Mouse (Mus musculus): ENCODE results near the gene Irs1. TPM values are rescaled to one million over a fixed set of nuclear protein-coding genes. Genes with fewer than 3 reads are reported as not detected.

Gene Irs1
- polyA plus RNA-seq, 2 experiments from 2014 or later, result not detected

DNA sequence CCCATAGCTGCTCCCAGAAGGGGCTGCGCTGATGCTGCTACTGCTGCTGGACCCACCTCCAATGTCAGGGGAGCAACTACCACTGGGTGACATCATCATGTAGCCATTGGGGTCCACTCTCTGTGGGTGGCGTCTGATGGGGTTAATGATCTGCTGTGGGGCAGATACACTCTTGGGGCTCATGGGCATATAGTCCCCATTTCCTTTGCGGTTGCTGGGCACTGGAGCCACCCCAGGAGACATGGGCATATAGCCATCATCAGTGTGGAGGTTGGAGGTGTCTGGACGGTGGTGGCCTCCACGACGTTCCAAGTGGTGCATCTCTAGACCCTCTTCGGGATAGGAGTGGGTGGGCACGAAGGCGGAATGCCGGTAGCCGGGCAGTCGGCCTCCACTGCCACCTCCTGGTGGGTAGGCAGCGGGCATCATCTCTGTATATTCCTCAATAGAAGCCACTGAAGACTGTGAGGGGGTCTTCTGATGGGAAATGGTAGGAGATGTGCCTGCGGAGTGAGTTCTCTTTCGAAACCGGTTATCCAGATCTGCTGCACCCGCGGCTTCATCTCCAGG is 2.7 kb downstream of the Irs1 start:
- ATAC-seq, result no peak

DNA sequence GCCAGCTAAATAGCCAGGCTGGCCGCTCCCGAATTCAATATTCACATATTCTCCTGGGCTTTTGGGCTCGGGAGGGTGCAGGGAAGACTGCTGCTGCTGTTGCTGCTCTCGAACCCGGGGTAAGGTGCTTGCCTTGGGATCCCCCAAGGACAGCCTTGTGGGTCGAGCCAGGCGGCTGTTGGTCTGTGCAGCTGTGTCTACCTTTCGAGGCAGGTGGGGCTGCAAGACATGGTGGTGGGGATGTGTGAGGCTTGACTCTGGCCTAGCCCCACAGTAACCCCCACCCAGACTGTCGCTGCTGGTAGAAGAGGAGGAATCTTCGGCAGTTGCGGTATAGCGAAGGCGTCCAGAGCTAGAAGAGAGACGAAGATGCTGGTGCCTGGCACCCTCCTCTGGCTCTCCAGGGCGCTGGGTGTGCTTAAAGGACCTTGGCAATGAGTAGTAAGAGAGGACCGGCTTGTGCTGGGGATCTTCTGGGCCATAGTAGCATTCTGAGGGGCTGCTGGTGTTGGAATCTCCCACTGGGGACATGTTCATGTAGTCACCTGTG is 3.4 kb downstream of the Irs1 start:
- ATAC-seq, result no peak

DNA sequence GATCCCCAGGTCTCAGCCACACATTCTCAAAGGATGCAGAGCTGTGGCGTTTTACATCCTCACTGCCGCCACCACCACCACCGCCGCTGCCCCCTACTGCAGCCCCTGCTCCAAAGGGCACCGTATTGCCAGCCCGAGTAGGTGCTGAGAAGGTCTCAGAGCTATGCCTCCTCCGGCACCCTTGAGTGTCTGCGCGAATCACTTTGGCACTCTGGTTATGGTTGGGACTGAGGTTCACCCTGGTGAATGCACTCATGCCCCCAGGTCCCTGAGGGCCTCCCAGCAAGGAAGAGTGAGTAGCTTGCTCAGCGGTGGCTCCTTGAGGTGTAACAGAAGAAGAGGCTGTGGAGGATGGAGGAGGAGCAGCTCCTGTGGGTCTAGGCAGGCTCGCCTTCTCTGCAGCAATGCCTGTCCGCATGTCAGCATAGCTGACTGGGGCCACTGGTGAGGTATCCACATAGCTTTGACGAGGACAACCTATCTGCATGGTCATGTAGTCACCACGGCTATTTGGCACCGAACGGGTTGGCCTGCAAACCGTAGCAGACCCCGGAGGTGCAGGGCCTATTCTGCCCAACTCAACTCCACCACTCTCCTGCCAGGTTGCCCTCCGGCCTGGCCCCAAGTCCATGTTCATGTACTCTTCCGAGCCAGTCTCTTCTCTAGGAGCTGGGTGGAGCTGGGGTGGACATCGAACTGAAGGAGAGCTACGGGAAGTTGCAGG is 4.0 kb downstream of the Irs1 start:
- no peak for ATAC-seq

DNA sequence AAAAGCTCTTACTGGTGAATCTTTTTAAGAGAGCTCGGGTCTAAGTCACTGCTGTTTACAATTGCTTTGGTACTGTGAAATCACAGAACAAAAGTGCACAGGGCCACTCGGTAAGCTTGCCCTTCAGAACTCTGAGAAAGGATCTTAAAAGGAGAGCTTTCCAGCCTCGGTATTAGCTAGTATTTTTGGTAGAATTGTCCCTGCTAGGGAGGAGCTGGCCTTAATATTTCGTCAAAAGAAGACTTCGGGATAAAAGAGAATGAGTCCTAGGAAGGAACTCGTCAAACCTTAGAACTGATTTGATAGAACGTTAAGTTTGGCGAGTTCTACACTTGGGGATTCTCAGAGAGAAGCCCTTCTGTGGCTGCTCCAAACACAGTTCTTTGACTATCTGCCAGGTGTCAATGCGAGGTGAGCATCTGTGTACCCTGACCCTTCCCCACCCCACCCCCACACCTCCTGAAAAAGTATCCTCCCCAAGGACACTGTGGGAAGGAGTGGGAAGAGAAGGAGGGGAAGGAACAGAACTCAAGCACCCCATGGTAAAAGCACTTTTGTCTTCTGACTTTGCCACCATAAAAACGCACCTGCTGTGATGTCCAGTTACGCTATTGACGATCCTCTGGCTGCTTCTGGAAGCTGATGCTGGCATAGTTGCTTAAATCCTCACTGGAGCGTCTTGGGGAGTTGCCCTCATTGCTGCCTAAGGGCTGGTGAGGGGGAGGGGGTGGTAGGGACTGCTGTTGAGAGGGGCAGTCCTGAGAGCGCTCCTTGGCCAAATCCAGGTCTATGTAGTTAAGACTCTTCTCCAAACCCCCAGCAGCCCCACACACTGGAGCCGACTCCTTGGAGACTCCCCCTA is 4.8 kb downstream of the Irs1 start:
- no peak for ATAC-seq

DNA sequence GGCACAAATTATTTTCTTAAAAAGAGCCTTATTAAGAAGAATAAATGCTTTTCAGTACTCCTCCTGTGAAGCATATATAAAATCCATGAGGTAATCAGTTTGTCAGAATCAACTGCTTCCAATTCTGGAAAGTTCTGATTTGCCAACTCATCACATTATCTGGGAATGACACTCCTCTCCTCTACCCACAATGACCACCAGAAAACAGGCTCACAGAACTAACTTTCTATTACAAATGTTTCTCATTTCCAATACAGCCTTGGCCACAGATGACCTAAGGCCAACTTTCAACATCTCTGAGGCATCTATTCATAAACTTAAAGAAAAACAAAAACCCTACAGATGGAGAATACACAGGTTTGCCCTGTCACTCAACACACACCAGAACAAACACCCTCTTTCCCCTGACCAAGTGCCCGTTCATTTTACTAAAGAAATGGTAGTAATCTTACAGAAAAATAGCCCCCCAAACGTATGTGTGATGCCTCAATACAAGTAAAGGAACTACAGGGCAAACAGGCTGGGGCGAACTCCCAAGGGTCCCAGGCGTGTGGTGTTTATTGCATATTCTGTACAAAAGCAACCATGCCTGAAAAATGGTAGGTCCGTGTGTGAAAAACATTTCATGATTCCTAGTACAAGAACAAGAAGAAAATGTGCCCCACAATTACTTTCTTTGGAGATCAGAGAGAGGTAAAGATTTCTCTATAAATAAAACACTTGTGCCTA is 5.6 kb downstream of the Irs1 start:
- ATAC-seq, result no peak

DNA sequence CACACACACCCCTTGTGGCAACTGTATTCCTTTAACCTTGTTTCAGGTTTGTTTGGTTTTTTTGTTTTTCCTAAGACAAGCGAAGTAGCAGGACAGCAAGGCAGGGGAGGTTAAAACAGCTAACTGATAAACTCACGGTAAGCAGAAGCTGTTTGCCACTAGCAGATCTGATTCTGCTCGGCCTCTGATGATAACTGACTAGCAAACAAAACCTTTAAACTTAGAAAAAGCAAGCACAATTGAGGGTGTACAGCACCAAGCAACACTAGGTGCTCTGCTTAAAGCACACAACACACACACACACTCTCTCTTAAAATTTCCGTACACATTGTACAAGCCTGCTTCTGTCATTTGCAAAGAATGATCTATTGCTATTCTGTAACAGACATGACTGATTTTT is 6.8 kb downstream of the Irs1 start:
- no peak for ATAC-seq

DNA sequence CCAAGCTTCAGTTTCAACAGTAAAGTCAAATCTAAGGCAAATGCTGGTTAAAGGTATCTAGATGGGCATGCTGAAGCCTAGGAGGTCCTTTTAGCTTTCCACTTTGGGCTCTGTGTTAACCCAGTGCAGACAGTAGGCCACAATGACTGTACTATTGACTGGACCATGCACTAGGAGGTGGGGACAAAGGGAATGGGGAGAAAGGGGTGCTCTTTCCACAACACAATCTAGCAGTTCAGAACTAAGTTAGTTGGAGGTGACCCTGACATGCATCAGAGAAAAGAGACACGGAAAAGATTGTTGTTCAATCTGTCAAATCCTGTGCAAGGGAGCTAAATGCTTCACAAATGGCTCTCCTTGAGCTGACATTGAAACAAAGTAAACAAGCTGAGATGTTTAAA is 7.3 kb downstream of the Irs1 start:
- ATAC-seq, result no peak

DNA sequence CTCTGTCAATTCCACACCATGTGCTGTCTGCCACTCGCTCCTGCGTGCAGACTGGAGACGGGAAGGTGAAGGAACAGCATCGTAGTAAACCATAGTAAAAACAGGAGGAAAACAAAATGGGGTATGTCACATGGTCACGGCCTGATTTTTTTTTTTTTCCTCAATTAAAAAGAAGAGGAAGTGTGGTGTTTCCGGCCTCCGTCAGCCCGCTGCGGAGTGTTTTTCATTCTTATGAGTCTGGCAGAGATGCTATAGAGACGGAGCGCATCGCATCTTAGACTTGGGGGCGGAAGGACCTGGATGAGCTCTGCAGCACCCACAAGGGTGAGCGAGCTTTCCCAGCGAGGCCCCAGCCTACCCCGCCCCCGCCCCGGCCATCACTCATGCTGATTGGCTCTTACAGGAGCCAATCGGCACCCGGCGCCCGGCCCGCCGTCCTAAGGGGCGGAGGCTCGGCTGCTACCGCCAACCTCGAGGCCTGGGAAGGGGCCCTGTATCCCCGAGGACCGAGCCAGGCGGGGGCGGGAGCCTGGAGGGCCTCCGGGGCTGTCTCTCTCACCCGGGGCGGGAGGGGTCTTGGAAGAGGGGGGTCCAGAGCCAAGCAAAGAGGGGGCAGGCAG is 8.1 kb downstream of the Irs1 start:
- peak; percentile 86 for ATAC-seq

DNA sequence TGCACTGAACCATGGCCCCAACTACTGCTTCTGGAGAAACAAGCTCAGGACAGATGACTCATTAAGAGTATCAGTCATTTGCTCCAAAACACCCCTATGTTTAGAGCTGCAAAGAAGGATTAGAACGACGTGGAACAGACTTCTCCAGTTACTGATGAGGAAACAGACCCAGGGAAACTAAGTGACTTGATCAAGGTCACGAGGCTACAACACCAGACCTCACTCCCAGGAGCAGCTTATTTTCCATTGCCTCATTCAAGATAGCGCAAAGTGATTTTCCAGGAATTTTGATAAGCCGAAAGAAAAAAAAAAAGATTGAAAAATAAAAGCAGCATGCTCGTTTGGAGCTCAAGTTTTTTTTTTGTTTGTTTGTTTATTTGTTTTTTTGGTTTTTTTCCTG is 9.4 kb downstream of the Irs1 start:
- ATAC-seq, result no peak

DNA sequence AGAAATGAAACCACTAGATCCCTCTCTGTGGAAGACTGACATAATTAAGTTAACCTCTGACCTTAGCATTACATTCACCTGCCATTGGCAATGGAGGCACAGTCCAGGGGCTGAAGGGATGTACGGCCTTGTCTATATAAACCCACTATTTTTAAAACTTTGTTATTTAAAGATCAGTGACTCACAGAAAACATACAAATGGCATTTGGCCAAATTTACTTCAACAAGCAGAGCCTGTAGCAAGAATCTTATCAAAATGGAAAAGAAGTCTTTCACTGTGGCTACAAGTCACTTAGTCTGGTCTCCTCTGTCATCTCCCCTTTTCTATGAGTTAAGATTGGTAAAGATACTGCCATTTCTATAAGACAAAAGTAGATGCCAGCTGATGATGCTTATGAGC is 11.4 kb downstream of the Irs1 start:
- ATAC-seq, result no peak

DNA sequence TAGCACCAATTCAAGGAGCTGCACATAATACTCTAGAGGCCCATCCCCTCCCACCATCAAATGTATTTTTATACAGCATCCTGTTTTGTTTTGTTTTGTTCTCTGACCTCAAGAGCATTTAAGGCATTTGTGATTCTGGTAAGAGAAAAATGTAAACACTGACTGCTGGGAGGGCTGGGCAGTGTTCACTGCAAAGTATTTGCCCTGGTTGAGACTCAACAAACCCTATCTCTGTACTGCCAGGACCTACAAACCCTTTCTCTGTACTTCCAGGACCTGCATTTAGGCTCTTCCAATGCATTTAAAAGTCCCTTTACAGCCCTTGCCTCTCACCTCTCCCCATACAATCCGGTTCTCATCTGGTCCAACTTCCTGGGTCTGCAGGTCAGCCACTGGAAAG is 16.9 kb downstream of the Irs1 start:
- no peak for ATAC-seq

DNA sequence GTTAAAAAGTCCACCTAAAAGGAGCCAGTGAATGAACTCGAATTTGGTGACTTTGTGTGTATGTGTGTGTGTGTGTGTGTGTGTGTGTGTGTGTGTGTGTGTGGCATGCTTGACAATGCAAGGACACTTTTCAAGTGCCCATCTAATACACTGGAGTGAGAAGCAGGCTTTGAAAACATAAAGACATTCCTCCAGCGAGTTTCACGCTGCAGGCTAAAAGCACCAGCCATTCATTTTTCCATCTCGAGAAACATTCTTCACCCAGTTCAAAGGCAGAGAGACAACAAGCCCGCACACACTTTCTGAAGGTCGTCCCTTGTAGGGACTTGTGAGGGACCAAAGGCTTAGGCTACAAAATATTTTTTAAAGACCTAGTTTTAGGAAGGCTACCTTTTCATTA is 17.7 kb downstream of the Irs1 start:
- ATAC-seq, result no peak

DNA sequence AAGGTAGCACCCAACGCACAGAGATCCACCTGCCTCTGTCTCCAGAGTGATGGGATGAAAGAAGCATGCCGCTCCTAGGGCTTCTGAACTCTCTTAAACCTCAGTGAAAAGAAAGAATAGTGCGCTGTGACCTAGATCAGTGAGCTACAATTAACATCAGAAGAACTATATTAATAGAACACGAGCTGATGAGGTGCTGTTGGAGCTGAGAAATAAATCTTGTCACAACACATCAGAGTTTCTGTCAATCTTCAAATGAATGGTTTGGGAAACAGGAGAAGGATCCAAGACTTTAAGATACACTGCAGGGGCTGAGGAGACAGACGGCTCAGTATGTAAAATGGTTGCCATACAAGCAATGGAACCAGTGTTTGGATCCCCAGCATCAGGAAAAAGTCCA is 19.0 kb downstream of the Irs1 start:
- no peak for ATAC-seq

DNA sequence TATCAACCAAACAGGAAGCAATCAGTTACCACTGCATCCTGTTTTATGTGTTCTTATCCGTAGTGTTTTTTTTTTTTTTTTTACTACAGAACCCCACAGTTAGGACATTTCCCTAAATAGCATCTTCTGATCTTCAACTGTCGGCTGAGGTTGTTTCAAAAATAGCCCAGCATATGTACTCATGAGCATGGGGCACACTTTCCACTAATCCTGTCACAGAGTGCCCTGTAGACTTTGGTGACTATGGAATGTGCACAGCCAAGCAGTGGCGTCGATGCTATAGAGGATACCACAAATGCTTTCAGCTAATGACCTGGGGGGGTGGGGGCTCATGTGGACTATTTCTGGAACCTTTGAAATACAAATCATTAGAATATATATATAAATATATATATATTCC is 23.7 kb downstream of the Irs1 start:
- ATAC-seq, result no peak

DNA sequence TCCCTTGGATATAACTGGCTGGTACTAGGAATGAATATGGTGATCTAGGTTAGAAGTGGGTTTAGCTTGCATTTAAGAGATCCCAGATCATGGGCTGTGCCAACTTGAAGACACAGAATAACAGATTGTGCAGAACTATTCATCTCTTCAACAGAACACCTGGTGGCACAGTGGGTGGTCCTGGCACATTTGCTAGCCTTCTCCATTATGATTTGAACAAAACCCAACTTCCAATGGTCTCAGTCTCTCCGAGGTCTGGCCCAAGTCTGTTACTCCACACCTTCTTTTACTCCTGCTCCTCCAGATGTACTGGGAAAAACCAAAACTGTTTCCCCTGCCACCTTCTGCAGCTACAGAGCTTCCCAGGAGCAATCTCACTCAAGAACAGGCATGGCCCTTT is 28.9 kb downstream of the Irs1 start:
- no peak for ATAC-seq

DNA sequence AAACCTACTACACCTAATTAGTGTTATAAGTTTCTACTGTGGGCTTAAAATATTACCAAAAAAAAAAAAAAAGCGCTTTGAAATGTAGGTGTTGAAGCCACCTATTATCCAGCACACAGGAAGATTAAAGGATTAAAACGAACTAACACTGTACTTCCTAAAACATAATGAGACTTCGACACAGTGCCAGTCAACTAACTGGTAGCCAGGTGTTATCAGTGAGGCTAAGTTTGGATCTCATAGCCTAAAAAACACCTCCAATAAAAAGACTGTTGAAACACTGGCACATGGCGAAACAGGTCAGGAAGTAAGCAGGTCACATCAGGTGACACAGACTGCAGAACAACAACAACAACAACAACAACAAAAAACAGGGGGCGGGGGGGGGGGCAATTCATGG is 29.6 kb downstream of the Irs1 start:
- ATAC-seq, result no peak

DNA sequence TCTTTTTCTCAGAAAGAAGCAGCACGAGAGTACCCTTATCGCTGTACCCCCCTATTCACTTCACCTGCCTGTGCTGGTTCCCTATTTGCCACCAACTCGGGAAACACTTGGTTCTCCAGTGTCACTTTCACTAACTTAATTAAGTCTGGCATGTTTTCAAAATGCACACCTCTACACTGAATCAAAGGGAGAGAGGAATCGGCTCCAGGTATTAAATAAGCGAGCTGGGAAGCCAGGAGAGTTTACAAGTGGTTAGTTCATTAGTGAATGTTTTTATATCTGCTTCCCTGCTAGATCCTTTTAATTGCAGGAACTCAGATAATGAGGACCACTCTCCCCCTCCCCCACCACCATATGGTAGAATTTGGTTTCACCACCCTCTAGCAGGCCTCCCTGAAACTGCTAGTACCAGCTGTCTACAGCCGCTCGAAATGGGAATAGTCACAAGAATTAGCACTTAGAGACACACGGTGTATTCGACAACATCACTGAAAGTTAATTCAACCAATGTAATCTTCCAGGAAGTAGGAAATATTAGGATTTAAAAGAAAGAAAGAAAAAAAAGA is 30.1 kb downstream of the Irs1 start:
- no peak for ATAC-seq

DNA sequence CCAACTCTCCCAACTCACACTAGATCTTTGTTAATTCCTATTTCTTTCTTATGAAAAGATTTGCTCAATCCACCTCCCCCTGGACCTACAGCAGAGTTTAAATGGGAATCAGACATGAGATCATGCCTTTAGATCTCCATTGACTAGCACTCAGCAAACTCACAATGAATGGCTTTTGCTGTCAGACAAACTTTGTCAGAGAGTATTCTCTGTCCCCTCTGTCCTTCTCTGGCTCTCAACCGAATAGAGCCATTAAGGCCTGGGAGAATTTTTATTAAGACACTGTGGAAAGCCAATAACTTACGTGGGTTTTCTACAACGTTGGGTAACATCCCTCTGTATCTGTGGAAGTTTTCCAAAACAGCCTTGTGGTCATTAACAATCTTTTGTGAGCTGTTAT is 31.2 kb downstream of the Irs1 start:
- ATAC-seq, result no peak

DNA sequence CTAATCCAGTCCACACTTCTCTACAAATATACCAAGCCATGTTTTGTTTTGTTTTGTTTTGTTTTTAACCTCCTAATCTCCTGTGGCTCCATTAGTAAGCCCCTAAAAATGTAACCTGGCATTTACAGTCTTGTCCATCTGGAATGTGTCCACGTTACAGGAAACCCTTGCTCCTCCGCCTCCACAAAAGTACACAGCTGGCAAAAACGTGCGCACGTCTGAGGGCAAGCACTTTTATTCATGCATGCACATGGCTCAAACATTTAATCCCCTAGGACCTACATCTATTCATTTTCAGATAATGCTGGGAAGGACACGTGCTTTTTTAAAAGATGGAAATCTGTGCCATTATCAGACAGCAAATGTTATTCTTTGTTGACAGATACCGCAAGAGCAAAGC is 32.9 kb downstream of the Irs1 start:
- no peak for ATAC-seq

DNA sequence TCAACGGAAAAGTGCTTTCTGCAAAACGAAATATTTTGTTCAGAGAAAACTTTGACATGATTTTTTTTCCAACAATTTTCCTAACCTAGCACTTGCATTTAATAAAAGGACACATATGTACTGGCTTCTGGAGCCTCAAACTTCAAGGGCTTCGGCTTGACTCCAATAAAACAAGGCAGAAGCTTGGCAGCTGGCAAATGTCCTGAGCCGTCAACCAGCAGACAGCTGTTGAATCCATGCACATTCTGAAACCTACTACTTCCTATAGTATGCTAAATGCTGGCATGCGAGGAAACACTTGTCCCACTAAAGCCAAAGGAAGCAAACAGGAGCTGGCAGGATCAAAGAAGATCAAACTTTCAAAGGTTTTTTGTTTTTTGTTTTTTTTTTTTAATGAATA is 33.8 kb downstream of the Irs1 start:
- no peak for ATAC-seq

DNA sequence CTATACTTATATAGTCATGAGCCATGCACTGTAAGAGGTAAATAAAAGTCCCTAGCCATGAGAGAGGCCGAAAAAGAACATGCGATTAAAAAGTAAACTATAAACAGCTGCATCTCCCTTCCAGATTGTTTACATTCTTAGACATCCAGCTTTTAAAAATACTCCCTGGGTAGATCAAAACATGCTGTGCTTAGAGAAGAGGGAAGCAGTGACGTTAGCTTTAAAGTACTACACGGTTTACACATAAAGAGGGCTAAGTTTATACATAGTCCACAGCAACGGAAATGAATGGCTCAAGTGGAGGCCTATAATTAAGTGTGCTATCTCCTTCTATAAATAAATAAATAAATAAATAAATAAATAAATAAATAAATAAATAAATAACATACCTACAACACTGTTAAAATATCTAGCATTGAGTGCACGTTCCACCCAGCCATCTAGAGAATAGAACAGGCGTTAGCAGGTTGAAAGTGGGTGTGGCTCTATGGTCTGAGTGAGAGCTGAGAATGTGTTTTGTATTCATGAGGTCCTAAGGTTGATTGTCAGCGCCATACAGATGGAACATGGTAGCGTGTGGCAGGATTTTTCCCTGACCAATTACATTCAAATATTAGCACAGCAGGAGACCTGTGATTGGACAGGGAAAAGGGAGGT is 37.3 kb downstream of the Irs1 start:
- ATAC-seq, result no peak
